Mouse (Mus musculus): ENCODE results near the gene Alox5ap. TPM values are rescaled to one million over a fixed set of nuclear protein-coding genes. Genes with fewer than 3 reads are reported as not detected.

Alox5ap gene
- total and polyA plus RNA-seq, 3 experiments: 2.0 to 26.4 (median 9.9) TPM

- Histone ChIP-seq H3K9ac (ENCODE audit: insufficient read depth, low read depth) (no peak overlapping the region), H3K4me3 (replicated peaks in 1 of 3; ENCODE audit: low read depth in 2 of 3, low read length in 2 of 3, poor library complexity in 1 of 3) (no peak overlapping the region), H3K27ac (ENCODE audit: insufficient read depth, low read depth) (no peak overlapping the region), H3K27me3 (replicated peaks) (no peaks in the 10 kb centered on the region), H3K9me3 (replicated peaks; ENCODE audit: low read length) (no peaks in the 10 kb centered on the region), H3K4me1 (ENCODE audit: control insufficient read depth in 1 of 2, insufficient read depth in 2 of 2) (0 out of 4 replicates have a peak, but pooled peaks cover 0 to 2% of the 10 kb centered on the region in 2 experiments), H3K79me2 (replicated peaks; ENCODE audit: control insufficient read depth, extremely low read depth, insufficient read depth, poor library complexity, severe bottlenecking) (no peaks in the 10 kb centered on the region), H3K4me2 (ENCODE audit: insufficient read depth, low read depth, poor library complexity, severe bottlenecking) (no peak overlapping the region), H3K36me3 (replicated peaks in 1 of 2; ENCODE audit: control insufficient read depth in 1 of 2, insufficient read depth in 1 of 2, low read length in 1 of 2) (no peaks in the 10 kb centered on the region)
- no peak for DNase-seq (ENCODE audit: extremely low read depth)
- dilution Hi-C loops (cut with MboI; ENCODE audit: extremely low pct_ligation_motif_present, extremely low pct_unique_long_range_greater_than_20kb, low sequenced_read_pairs): no loop called here
- no peak for TF ChIP-seq CHD2 (IDR thresholded peaks at IDR 0.05; ENCODE audit: low read length)
- no peak for TF ChIP-seq RCOR1 (conservative IDR thresholded peaks at IDR 0.05; ENCODE audit: low read depth, low read length)
- TF ChIP-seq TBP (conservative IDR thresholded peaks at IDR 0.05; ENCODE audit: low read depth, low read length): no peak
- TF ChIP-seq USF1 (IDR thresholded peaks at IDR 0.05; ENCODE audit: low read depth, low read length): no peak
- TF ChIP-seq ZMIZ1 (IDR thresholded peaks at IDR 0.05; ENCODE audit: low read depth, low read length): no peak
- no peak for TF ChIP-seq KAT2A (IDR thresholded peaks at IDR 0.05; ENCODE audit: insufficient replicate concordance, low read length)
- no peak for TF ChIP-seq TCF12 (IDR thresholded peaks at IDR 0.05; ENCODE audit: low read depth, low read length)
- TF ChIP-seq MAFK (IDR thresholded peaks at IDR 0.05; ENCODE audit: insufficient replicate concordance, low read length): no peak
- TF ChIP-seq MXI1 (IDR thresholded peaks at IDR 0.05; ENCODE audit: low read depth, low read length): no peak
- TF ChIP-seq ZKSCAN1 (IDR thresholded peaks at IDR 0.05; ENCODE audit: borderline replicate concordance, low read depth, low read length): no peak
- TF ChIP-seq RAD21 (IDR thresholded peaks at IDR 0.05; ENCODE audit: low read depth, low read length): no peak
- no peak for TF ChIP-seq SMC3 (IDR thresholded peaks at IDR 0.05; ENCODE audit: low read depth, low read length)
- in situ Hi-C loops (cut with MboI; ENCODE audit: low pct_ligation_motif_present, low pct_unique_long_range_greater_than_20kb, low sequenced_read_pairs): no loop called here
Measured at GRCm38 (mm10) chr5:149253491-149253890, 11.1 kb upstream of the Alox5ap start.

- TF ChIP-seq POLR2A (IDR thresholded peaks at IDR 0.05; ENCODE audit: low read depth, low read length): no peak
- no peak for TF ChIP-seq E2F4 (IDR thresholded peaks at IDR 0.05; ENCODE audit: insufficient replicate concordance, low read depth, low read length)
- TF ChIP-seq ELF1 (IDR thresholded peaks at IDR 0.05; ENCODE audit: low read depth, low read length): no peak
- no peak for TF ChIP-seq ZNF384 (IDR thresholded peaks at IDR 0.05; ENCODE audit: low read depth, low read length)
- no peak for TF ChIP-seq MAFK (IDR thresholded peaks at IDR 0.05; ENCODE audit: insufficient replicate concordance, low read length)
- no peak for TF ChIP-seq CHD2 (IDR thresholded peaks at IDR 0.05; ENCODE audit: low read length)
- no peak for TF ChIP-seq CTCF (conservative IDR thresholded peaks at IDR 0.05 in 1 of 2, IDR thresholded peaks at IDR 0.05 in 1 of 2; ENCODE audit: low read depth in 2 of 2, low read length in 2 of 2)
- no peak for TF ChIP-seq BHLHE40 (IDR thresholded peaks at IDR 0.05; ENCODE audit: low read depth, low read length)
- no peak for TF ChIP-seq USF1 (IDR thresholded peaks at IDR 0.05; ENCODE audit: low read depth, low read length)
- no peak for TF ChIP-seq MAZ (IDR thresholded peaks at IDR 0.05; ENCODE audit: low read depth, low read length)
- TF ChIP-seq MXI1 (IDR thresholded peaks at IDR 0.05; ENCODE audit: low read depth, low read length): no peak
- no peak for TF ChIP-seq JUND (conservative IDR thresholded peaks at IDR 0.05; ENCODE audit: low read depth, low read length)
- no peak for TF ChIP-seq USF2 (conservative IDR thresholded peaks at IDR 0.05; ENCODE audit: low read depth, low read length)
- no peak for TF ChIP-seq TBP (conservative IDR thresholded peaks at IDR 0.05; ENCODE audit: low read depth, low read length)
- TF ChIP-seq EP300 (IDR thresholded peaks at IDR 0.05; ENCODE audit: low read length): no peak
- TF ChIP-seq ZC3H11A (IDR thresholded peaks at IDR 0.05; ENCODE audit: low read depth, low read length): no peak
- TF ChIP-seq NELFE (IDR thresholded peaks at IDR 0.05; ENCODE audit: low read depth, low read length): no peak
- Histone ChIP-seq H3K4me1 (ENCODE audit: control insufficient read depth in 1 of 2, insufficient read depth in 2 of 2) (0 out of 4 replicates have a peak, but pooled peaks cover 0 to 2% of the 10 kb centered on the region in 2 experiments), H3K27ac (ENCODE audit: insufficient read depth, low read depth) (no peak overlapping the region), H3K9ac (ENCODE audit: insufficient read depth, low read depth) (no peak overlapping the region), H3K4me3 (replicated peaks in 1 of 3; ENCODE audit: low read depth in 2 of 3, low read length in 2 of 3, poor library complexity in 1 of 3) (no peak overlapping the region), H3K36me3 (replicated peaks in 1 of 2; ENCODE audit: control insufficient read depth in 1 of 2, insufficient read depth in 1 of 2, low read length in 1 of 2) (no peaks in the 10 kb centered on the region), H3K9me3 (replicated peaks; ENCODE audit: low read length) (no peaks in the 10 kb centered on the region), H3K4me2 (ENCODE audit: insufficient read depth, low read depth, poor library complexity, severe bottlenecking) (no peak overlapping the region), H3K27me3 (replicated peaks) (no peaks in the 10 kb centered on the region), H3K79me2 (replicated peaks; ENCODE audit: control insufficient read depth, extremely low read depth, insufficient read depth, poor library complexity, severe bottlenecking) (no peaks in the 10 kb centered on the region)
- dilution Hi-C loops (cut with MboI; ENCODE audit: extremely low pct_ligation_motif_present, extremely low pct_unique_long_range_greater_than_20kb, low sequenced_read_pairs): no loop called here
- DNase-seq (ENCODE audit: extremely low read depth): no peak
- in situ Hi-C loops (cut with MboI; ENCODE audit: low pct_ligation_motif_present, low pct_unique_long_range_greater_than_20kb, low sequenced_read_pairs): no loop called here
Measured at GRCm38 (mm10) chr5:149255522-149255921, 9.0 kb upstream of the Alox5ap start.

Data from CH12.LX (cell line).